Mouse (Mus musculus) Patski (cell line): ENCODE measurements around the gene Opn1sw. TPM values are rescaled to one million over a fixed set of nuclear protein-coding genes. Genes with fewer than 3 reads are reported as not detected.

ENCODE experiments used
- ATAC-seq: fragments of 100-300 bp; one replicate; pipeline ENCODE4 v1.8.0; 2021
- CTCF ChIA-PET: fragments of 350-600 bp; sonication (Branson Sonifier 250); formaldehyde crosslinking; loops from one replicate; lab custom pipeline; 2022; ENCODE audit warnings: inconsistent platforms; lab: Charles Lee
- POLR2A ChIA-PET: fragments of 350-600 bp; sonication (Branson Sonifier 250); formaldehyde crosslinking; loops from one replicate; lab custom pipeline; 2022; ENCODE audit warnings: antibody characterized with exemption, inconsistent platforms; lab: Charles Lee
- DNase-seq: peaks from one replicate; pipeline ENCODE4 v3.0.0-alpha.2; 2011; ENCODE audit warnings: low read depth, low spot score
- H3K27me3 ChIP-seq: fragments of 371-371 bp; one replicate; pipeline ENCODE4 v1.5.1; 2021
- CTCF ChIP-seq: fragments of 100-300 bp; IDR thresholded peaks from one replicate; pipeline ENCODE4 v1.5.1; 2021
- in situ Hi-C: fragments of 300-500 bp; cut with MboI; formaldehyde crosslinking; loops from 3 replicates; pipeline ENCODE4 v1.11.1; 2018; ENCODE audit warnings: low pct_unique_long_range_greater_than_20kb, mixed read lengths
- polyA plus RNA-seq: library from polyadenylated mRNA; unstranded; gene quantifications from one replicate; pipeline ENCODE4 v1.2.3, GENCODE M21; 2021

Gene Opn1sw
- polyA plus RNA-seq, 1 experiment from 2014 or later: 0.28 TPM

DNA sequence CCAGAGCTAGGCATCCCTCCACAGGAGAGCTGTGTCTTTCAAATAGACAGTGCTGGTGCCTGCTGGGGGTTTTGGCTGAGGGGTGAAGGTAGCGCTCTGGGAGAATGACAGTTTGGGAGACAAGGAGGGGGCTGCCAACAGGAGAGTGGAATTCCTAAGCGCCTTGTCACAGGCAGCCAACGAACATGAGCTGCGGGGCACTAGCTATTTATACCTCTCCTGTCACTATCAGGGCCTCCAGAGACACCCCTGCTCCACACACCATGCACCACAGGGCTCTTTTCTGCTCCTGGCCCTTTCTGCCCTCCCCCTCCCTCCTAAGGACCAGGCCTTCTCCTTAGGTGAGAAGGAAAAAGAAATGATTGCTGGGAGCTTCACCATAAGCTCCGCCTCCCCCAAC, 43.2 kb upstream of the Opn1sw start:
- no peaks in the 10 kb centered on the region for H3K27me3 ChIP-seq
- DNase-seq (no peak), ATAC-seq (no peak)
- CTCF ChIA-PET: interaction anchor here (1.2 kb wide), 1 partner anchor 17 kb away, joined by 3 read pairs; no protein-coding TSS in a partner anchor
- in situ Hi-C loops: no loop called here
- POLR2A ChIA-PET: interaction anchor here (1.3 kb wide), 1 partner anchor 9 kb away, joined by 3 read pairs; no protein-coding TSS in a partner anchor
- no peak for TF ChIP-seq CTCF

- CTCF ChIA-PET: interaction anchor here (1.1 to 1.2 kb wide), 3 partner anchors 11 to 20 kb away, joined by 3 to 4 read pairs (median 3); no protein-coding TSS in a partner anchor
- ATAC-seq (no peak), DNase-seq (no peak)
- POLR2A ChIA-PET: interaction anchor here (1.3 kb wide), 1 partner anchor 8 kb away, joined by 3 read pairs; no protein-coding TSS in a partner anchor
- no peaks in the 10 kb centered on the region for H3K27me3 ChIP-seq
- in situ Hi-C loops: no loop called here
- TF ChIP-seq CTCF: no peak
Observed at GRCm38 (mm10) chr6:29430681-29431420, 42.6 kb upstream of the Opn1sw start.

DNA sequence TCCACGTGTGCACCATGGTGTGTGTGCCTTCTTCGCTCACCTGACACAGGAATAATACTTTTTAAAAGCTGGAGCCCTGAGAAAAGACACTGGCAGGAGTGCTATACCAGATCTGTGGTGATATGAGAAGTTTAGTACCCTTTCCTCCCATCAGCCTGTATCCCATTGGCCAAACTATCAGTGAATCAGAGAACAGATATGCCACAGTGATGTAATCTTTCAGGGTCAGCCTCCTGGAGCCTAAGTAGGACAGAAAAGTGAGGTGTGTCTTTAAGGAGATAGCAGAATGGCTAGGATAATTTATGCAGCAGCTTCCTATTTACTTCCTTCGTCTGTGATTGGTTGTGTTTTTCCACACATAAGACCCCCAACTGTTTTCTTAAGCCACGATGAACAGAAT, 39.9 kb upstream of the Opn1sw start:
- POLR2A ChIA-PET: no interaction called here
- ATAC-seq (no peak), DNase-seq (no peak)
- H3K27me3 ChIP-seq: no peaks in the 10 kb centered on the region
- no peak for TF ChIP-seq CTCF
- in situ Hi-C loops: no loop called here
- CTCF ChIA-PET: interaction anchor here (2.4 kb wide), 1 partner anchor 33 kb away, joined by 7 read pairs; the partner anchor contains the start of gene Ccdc136

DNA sequence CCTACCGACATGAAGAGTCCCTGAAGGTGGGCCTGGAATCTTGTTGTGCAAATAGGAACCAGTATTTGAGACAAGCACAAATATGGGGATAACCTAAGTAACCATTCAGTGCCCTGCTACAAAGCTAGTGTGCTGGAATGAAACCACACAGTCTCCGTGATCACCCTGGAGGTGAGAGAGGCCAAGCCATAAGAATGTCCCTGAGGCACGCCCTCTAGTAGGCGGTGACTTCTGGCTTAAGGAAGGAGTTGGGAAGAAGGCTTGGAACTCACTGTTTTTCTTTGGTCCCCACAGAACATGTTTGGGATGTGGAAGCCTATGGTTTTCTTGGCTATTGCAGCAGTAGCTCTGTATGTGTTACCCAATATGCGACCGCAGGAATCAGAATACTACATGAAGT, 38.1 kb upstream of the Opn1sw start:
- CTCF ChIA-PET: interaction anchor here (1.4 kb wide), 1 partner anchor 11 kb away, joined by 5 read pairs; no protein-coding TSS in a partner anchor
- TF ChIP-seq CTCF: no peak
- no peaks in the 10 kb centered on the region for H3K27me3 ChIP-seq
- POLR2A ChIA-PET: no interaction called here
- no peak for ATAC-seq
- no peak for DNase-seq
- in situ Hi-C loops: no loop called here

DNA sequence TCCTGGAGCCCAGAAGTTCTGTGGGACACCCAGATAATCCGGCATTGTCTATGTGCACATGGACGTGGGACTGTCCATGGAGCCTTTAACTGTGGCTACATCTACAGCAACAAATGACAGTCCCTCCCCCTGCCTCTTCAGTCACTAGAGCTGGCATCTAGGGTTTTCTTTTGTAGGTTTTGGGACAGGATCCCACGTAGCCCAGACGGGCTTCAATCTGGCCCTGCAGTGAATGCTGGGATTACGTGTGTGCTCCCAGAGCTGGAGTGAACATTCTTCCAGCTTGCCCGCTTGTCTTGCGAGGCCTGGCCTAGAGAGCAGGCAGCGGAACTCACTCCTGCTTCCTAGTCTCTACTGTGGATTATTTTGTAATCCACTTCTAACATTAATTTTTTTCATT, 36.9 kb upstream of the Opn1sw start:
- DNase-seq: no peak
- no peak for ATAC-seq
- H3K27me3 ChIP-seq: no peaks in the 10 kb centered on the region
- POLR2A ChIA-PET: interaction anchor here (0.8 kb wide), 1 partner anchor 850 kb away, joined by 3 read pairs; no protein-coding TSS in a partner anchor
- CTCF ChIA-PET: interaction anchor here (1.0 to 1.4 kb wide), 2 partner anchors 10 to 12 kb away, joined by 3 to 5 read pairs; no protein-coding TSS in a partner anchor
- no peak for TF ChIP-seq CTCF
- in situ Hi-C loops: no loop called here

DNA sequence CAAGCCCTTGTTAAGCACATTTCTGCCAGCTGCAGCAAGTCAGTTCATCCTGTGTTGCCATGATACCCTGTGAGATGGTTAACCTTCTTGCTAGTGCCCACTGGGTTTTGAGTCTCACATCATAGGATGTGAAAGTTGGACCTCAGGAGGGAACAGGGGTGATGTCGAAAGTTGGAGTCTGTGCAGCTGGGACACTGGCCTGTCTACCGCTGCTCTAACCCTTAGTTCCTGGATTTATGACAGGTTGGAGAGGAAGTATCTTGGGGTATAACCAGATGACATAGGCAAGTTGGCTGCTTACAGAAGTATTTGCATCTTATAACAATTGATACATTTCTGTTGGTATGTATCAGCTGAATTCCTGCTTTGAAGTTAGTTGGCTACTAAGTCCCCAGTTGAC, 32.3 kb upstream of the Opn1sw start:
- CTCF ChIA-PET: no interaction called here
- in situ Hi-C loops: no loop called here
- no peak for TF ChIP-seq CTCF

DNA sequence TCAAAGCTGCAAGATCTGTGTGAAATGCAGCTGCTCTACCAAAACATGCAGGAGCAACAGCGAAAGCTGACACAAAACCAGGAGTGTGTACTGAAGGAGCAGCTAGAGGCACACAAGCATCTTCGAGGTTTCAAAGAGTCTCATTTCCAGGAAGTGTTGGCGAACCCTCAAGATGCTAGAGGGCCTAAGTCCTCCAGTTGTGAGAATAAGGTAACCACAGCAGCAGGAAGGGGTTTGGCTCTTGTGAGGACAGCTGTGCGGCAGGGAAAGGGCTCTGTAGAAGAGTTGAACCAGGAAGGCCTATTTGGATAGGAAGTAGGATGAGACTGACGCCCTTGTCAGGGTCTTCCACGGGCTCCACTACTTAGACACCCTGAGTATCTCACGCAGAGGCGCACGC, 27.2 kb upstream of the Opn1sw start:
- ChIA-PET CTCF (interaction anchor here (1.9 kb wide), 1 partner anchor 10 kb away, joined by 5 read pairs; no protein-coding TSS in a partner anchor), POLR2A (no interaction called here)
- no peaks in the 10 kb centered on the region for H3K27me3 ChIP-seq
- TF ChIP-seq CTCF: no peak
- in situ Hi-C loops: no loop called here
- ATAC-seq: no peak
- no peak for DNase-seq

More for the DNA sequence above, 32.3 kb upstream of the Opn1sw start:
- POLR2A ChIA-PET: interaction anchor here (2.3 kb wide), 1 partner anchor 9 kb away, joined by 5 read pairs; no protein-coding TSS in a partner anchor
- ATAC-seq: no peak
- DNase-seq: no peak
- no peaks in the 10 kb centered on the region for H3K27me3 ChIP-seq

DNA sequence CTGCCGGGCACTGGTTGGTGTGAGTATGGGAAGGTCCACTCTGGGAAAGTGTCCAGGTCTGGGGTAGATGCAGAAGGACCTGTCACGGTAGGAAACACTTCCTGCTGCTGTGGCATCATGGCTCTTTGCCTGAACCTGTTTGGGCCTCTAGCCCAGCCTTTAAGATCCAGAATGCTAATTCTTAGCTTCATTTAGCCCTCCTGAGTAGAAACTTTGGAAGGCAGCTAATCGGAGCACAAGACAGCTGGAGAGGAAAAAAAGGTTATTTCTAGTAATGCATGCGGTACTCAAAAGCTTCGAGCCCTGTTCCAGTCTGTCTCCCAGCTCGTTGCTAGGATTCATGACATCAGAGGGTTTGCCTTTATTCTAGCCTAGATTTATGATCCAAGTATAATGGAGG, 18.1 kb upstream of the Opn1sw start:
- H3K27me3 ChIP-seq: no peaks in the 10 kb centered on the region
- in situ Hi-C loops: no loop called here
- CTCF ChIA-PET: interaction anchor here (1.5 kb wide), 1 partner anchor 16 kb away, joined by 4 read pairs; no protein-coding TSS in a partner anchor
- ATAC-seq (no peak), DNase-seq (no peak)
- no peak for TF ChIP-seq CTCF
- POLR2A ChIA-PET: interaction anchor here (1.1 kb wide), 1 partner anchor 11 kb away, joined by 3 read pairs; no protein-coding TSS in a partner anchor

GRCm38 (mm10) chr6:29402693-29403342, 14.6 kb upstream of the Opn1sw start:
- in situ Hi-C loops: no loop called here
- ChIA-PET CTCF (no interaction called here), POLR2A (no interaction called here)
- H3K27me3 ChIP-seq: no peaks in the 10 kb centered on the region
- TF ChIP-seq CTCF: no peak
- no peak for DNase-seq
- ATAC-seq: no peak

DNA sequence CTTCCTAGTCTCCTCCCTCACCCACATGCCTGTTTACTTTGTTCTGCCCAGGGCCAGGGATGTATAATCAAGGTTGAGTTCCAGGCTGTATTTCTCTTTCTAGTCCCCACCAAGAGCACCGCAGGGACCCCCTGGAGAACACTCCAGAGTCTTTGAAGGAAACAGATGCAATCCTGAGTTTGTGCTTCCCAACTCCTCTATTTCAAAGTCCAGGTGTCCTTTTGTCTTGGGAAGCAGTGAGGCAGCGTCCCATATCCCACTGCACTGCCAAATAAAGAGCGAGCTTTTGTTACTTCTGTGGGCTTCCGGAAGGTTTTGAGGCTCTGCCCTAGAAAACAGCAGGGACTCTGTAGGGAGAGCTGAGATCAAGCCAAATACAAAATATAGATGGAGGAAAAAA, 11.6 kb upstream of the Opn1sw start:
- H3K27me3 ChIP-seq: no peaks in the 10 kb centered on the region
- ATAC-seq (no peak), DNase-seq (no peak)
- ChIA-PET CTCF (no interaction called here), POLR2A (no interaction called here)
- in situ Hi-C loops: no loop called here
- TF ChIP-seq CTCF: no peak
